Mouse (Mus musculus) kidney, postnatal 0 days (tissue): ENCODE measurements around the gene Mrpl40. TPM values are rescaled to one million over a fixed set of nuclear protein-coding genes. Genes with fewer than 3 reads are reported as not detected.

Source experiments
- ATAC-seq: fragments of 200-750 bp; cut with Nextera tagmentation; replicated peaks from 2 replicates; pipeline ENCODE4 v1.8.0; 2017; ENCODE audit warnings: low read depth, moderate number of reproducible peaks, moderate TSS enrichment, moderate library complexity; ENCODE audit not compliant: low FRiP score
- DNase-seq: peaks from one replicate; pipeline ENCODE4 v3.0.0-alpha.2; 2016; ENCODE audit warnings: low spot score
- H3K27ac ChIP-seq: fragments of 300-500 bp; sonication (generic); 2 replicates; pipeline ENCODE4 v1.5.1; 2014; ENCODE audit warnings: mild to moderate bottlenecking
- H3K27me3 ChIP-seq: fragments of 300-500 bp; sonication (generic); 2 replicates; pipeline ENCODE4 v1.6.1; 2014; ENCODE audit warnings: low read length, mixed read lengths; ENCODE audit not compliant: insufficient read depth
- H3K36me3 ChIP-seq: fragments of 300-500 bp; sonication (generic); 2 replicates; pipeline ENCODE4 v1.6.1; 2014; ENCODE audit warnings: low read length, mixed read lengths; ENCODE audit not compliant: insufficient read depth
- H3K4me1 ChIP-seq: fragments of 300-500 bp; sonication (generic); replicated peaks from 2 replicates; pipeline ENCODE4 v1.6.1; 2014; ENCODE audit warnings: antibody characterized with exemption, low read length, mixed read lengths; ENCODE audit not compliant: insufficient read depth
- H3K4me2 ChIP-seq: fragments of 300-500 bp; sonication (generic); 2 replicates; pipeline ENCODE4 v1.6.1; 2014; ENCODE audit warnings: mild to moderate bottlenecking, low read length, moderate library complexity, mixed read lengths
- H3K4me3 ChIP-seq: fragments of 300-500 bp; sonication (generic); replicated peaks from 2 replicates; pipeline ENCODE4 v1.5.1; 2014; ENCODE audit warnings: low read depth, low read length
- H3K9ac ChIP-seq: fragments of 300-500 bp; sonication (generic); 2 replicates; pipeline ENCODE4 v1.6.1; 2014; ENCODE audit warnings: low read depth, low read length
- H3K9me3 ChIP-seq: fragments of 300-500 bp; sonication (generic); replicated peaks from 2 replicates; pipeline ENCODE4 v1.6.1; 2016; ENCODE audit warnings: low read length, inconsistent platforms, mixed read lengths
- CTCF ChIP-seq: IDR thresholded peaks from 2 replicates; pipeline ENCODE4 v1.5.1; 2016; ENCODE audit warnings: antibody characterized with exemption, low read depth, mild to moderate bottlenecking, moderate library complexity
- WGBS: fragments of 180-500 bp; shearing (Covaris S2); extraction: QIAGEN DNeasy Blood & Tissue Kit; methylation state at CpG from one replicate; pipeline ENCODE4 v1.1.7; 2014; 5-methylcytosine and 5-hydroxymethylcytosine counted together
- polyA plus RNA-seq: library from polyadenylated mRNA; unstranded; fragments of >200 nt; fragmentation: Nextera tagmentation; extraction: Ambion mirVana; gene quantifications from 2 replicates; pipeline ENCODE4 v1.2.1, GENCODE M21; 2015

The Mrpl40 gene
- polyA plus RNA-seq = 89.9 and 96.5 TPM in 2 replicates

DNA sequence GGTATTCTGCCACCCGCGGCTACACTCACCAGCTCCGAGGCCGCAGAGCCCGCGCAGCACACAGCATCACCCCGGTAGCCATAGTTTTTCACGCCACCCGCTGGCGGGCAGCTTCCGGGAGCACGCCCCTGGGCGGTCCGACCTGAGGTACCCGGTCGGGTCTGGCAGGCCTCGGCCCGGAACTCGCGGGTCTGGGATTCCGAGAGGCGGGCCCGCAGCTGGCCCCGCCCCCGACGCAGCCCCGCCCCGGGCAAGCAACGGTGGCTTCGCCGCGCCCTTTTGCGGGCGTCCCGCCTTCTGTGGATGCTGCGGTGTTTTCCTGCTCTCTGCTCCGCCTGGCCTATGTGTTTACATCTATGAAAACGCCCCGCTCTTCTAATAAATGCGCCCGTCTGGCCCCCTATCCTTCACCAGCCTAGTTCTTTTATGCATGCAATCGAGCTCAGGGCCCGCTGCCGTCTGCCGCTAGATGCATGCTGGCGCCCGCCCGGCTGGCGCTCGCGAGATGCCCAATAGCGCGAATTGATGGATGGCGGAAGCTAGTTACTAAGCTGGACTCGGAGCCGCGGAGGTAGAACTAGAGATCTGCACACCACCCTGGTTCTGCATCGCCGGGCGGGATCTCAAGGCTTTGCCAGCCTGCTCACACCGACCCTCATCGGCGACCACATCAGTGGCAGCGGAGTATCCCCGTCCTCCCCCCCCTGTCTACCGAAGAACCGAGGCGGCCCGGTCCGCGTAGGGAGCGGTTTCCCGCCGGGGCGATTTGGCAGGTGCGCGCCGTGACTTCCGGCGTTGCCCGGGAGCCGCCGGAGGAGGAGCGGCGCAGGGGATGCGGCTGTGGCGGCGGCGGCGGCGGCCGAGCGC is at the start of gene Mrpl40, which contains the start of gene Hira:
Gene Mrpl40 (minus strand): TSS at position 421 of the 867 bp plus-strand sequence.
Gene Hira (plus strand): TSS at position 596 of the 867 bp plus-strand sequence.
- H3K9ac ChIP-seq = peak within 1 kb of the TSS; percentile 92
- H3K27ac ChIP-seq = peak within 1 kb of the TSS; percentile 97
- DNase-seq = peak; percentile 92
- H3K9me3 ChIP-seq = no peaks in the 10 kb centered on the region
- WGBS = under 1% methylated on average over 84 of the region's 93 CpGs
- peak within 1 kb of the TSS; percentile 95 for H3K4me3 ChIP-seq
- peaks cover 24% of the 10 kb centered on the region for H3K36me3 ChIP-seq
- peak within 1 kb of the TSS; percentile 90 for H3K4me2 ChIP-seq
- peaks cover 8% of the 10 kb centered on the region; the same call in 1 of the 2 replicates for H3K4me1 ChIP-seq
- ATAC-seq = peak; percentile 95
- no peaks in the 10 kb centered on the region for H3K27me3 ChIP-seq
- TF ChIP-seq CTCF = peak; percentile 26; the same call in 1 of the 2 replicates

DNA sequence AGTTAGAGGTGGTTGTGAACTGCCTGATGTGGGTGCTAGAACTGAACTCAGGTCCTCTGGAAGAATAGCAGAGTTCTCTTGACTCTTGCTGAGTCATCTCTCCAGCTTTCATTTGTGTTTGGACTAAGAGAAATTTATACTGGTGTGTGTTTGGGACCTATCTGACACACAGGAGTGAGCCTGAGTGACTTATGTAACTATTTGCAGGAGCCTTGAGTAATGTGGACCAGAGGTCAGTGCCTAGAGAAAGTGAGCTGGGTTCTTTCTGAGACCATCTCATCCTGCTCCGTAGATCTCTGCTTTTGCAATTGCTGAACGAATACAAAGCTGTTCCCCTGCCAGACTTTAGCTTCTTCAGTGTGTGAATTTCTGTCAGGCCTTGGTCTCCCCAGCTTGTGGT is 45.1 kb upstream of the Mrpl40 start:
- H3K9ac ChIP-seq = no peak overlapping the region
- no peak overlapping the region for H3K4me3 ChIP-seq
- no peak overlapping the region for H3K27ac ChIP-seq
- no peaks in the 10 kb centered on the region for H3K4me1 ChIP-seq
- DNase-seq (no peak), ATAC-seq (no peak)
- no peak for TF ChIP-seq CTCF
- WGBS = 83% methylated on average over 2 of the region's 2 CpGs
- H3K4me2 ChIP-seq = no peak overlapping the region
- H3K27me3 ChIP-seq = no peaks in the 10 kb centered on the region
- peaks cover 57% of the 10 kb centered on the region; the same call in 1 of the 2 replicates for H3K36me3 ChIP-seq
- no peaks in the 10 kb centered on the region for H3K9me3 ChIP-seq

DNA sequence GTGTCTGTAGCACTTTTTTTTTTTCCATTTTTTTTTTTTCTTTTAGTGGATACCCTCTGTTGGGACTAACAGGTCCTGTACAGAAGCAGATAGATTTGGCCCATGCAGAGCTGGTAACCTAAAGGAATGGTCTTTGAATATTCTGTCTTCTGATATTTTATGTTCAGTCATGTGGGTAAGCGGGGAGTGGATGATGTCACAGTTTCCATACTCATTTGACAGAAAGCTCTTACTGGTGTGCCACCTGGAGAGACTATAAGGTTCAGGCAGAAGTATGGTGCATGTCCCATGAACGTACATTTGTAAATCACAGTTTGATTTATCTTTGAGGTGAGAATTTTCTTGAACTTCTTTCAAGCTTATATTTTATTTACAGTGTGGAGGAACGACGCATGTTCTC is 39.4 kb upstream of the Mrpl40 start:
- 94% methylated on average over 4 of the region's 4 CpGs for WGBS
- no peaks in the 10 kb centered on the region for H3K27me3 ChIP-seq
- H3K4me1 ChIP-seq = no peaks in the 10 kb centered on the region
- H3K27ac ChIP-seq = no peak overlapping the region
- peaks cover 32% of the 10 kb centered on the region; the same call in 1 of the 2 replicates for H3K36me3 ChIP-seq
- no peak for DNase-seq
- ATAC-seq = no peak
- H3K9me3 ChIP-seq = no peaks in the 10 kb centered on the region
- no peak overlapping the region for H3K9ac ChIP-seq
- no peak for TF ChIP-seq CTCF
- no peak overlapping the region for H3K4me2 ChIP-seq
- no peak overlapping the region for H3K4me3 ChIP-seq

DNA sequence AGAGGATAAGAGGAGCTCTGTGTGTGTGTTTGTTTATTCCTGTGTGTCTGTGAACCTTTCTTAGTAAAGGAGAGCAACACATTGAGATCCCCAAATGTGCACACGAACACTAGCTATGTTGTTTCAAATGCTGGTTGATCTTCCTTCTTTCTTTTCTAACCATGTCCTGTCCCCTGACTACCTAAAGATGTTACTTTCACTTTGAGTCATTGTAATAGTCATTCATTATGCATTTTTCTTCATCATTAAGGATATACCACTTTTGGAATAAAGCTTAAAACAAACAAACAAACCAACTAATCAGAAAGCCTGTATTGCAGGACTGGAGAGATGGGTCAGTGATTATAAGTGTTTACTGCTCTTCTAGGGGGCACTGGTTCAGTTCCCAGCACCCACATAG is 29.0 kb upstream of the Mrpl40 start:
- Histone ChIP-seq H3K4me1 (no peaks in the 10 kb centered on the region), H3K36me3 (peaks cover 19% of the 10 kb centered on the region; the same call in 1 of the 2 replicates), H3K9ac (no peak overlapping the region), H3K27me3 (no peaks in the 10 kb centered on the region), H3K4me2 (no peak overlapping the region), H3K9me3 (no peaks in the 10 kb centered on the region), H3K27ac (no peak overlapping the region), H3K4me3 (no peak overlapping the region)
- ATAC-seq = no peak
- no peak for TF ChIP-seq CTCF
- 81% methylated on average over 1 of the region's 1 CpGs for WGBS
- no peak for DNase-seq

DNA sequence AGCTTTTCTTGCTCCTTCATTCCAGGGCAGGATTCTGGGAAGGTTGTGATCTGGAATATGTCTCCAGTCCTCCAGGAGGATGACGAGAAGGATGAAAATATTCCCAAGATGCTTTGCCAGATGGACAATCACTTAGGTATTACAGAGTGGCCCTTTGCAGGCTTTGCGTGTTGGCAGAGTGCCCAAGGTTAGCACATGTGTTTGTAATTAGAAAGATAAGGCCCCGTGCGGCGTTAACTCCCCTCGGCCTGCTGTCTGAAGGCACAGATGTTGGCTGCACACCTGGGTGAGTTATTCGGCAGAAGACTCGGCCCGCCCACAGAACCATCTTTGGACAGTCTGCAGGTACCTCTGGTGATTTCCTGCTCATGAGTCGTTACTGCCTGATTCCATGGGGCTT is 19.8 kb upstream of the Mrpl40 start:
- Histone ChIP-seq H3K4me3 (no peak overlapping the region), H3K4me2 (no peak overlapping the region), H3K27ac (no peak overlapping the region), H3K9ac (no peak overlapping the region), H3K27me3 (no peaks in the 10 kb centered on the region), H3K9me3 (no peaks in the 10 kb centered on the region), H3K4me1 (no peaks in the 10 kb centered on the region), H3K36me3 (peaks cover 24% of the 10 kb centered on the region)
- TF ChIP-seq CTCF = no peak
- DNase-seq (no peak), ATAC-seq (no peak)
- WGBS = 73% methylated on average over 10 of the region's 10 CpGs

DNA sequence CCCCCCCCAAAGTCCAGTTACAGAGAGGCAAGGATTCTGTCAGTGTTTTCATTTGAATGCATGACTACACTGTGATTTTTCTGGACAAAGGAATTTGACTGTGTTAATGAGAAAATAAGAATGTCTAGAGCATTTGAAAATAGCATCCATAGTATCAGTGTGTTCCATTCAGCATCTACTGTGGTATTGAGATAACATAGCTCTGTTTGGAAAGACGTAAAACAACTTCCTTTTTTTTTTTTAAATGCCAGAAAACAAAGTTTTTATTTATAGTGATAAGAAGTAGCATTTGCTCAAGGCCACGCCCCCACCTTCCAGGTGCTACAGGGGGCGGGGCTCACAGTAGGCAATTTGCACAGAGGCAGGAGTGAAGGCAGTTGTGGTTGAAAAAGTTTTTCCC is 18.6 kb upstream of the Mrpl40 start:
- Histone ChIP-seq H3K27me3 (no peaks in the 10 kb centered on the region), H3K9me3 (no peaks in the 10 kb centered on the region), H3K4me2 (no peak overlapping the region), H3K27ac (no peak overlapping the region), H3K4me1 (no peaks in the 10 kb centered on the region), H3K36me3 (peaks cover 24% of the 10 kb centered on the region), H3K4me3 (no peak overlapping the region), H3K9ac (no peak overlapping the region)
- ATAC-seq (no peak), DNase-seq (no peak)
- no peak for TF ChIP-seq CTCF
- WGBS = 79% methylated on average over 3 of the region's 3 CpGs
